Mouse (Mus musculus): ENCODE data around the gene Aox2.

Aox2 gene

DNA sequence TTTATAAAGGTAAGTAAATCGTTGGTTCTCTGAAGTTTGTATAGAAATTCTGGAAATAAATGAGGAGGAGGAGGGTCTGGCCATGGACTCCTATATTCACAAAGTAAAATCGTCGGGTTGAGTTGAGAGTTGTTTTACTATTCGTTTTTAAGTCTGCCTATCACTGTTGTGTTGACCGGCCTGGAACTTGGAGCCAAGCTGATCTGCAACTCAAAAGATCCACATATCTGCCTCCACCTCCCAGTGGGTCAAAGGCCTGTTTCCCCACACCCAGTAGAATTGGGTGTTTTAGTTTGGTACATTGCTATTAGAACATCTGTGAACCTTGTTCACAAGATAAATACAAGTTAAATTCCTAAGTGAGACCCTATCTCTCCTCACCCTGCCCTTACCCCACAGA is 125.6 kb downstream of the Aox2 start:
- WGBS: 94% methylated on average over 5 of the region's 5 CpGs

DNA sequence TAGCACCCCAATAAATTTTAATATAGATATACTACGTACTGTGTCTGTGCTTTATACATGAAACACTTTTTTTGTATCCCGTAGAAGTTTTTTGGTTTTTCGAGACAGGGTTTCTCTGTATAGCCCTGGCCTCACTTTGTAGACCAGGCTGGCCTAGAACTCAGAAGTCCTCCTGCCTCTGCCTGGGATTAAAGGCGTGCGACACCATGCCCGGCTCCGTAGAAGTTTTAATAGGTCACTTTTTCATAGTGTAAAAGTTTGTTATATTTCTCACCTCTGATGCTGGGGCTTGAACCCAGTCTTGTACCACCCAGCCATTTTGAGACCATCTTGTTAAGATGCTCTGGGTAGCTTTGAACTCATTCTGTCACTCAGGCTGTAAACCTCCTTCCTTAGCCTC is 129.2 kb downstream of the Aox2 start:
- 97% methylated on average over 7 of the region's 7 CpGs for WGBS

DNA sequence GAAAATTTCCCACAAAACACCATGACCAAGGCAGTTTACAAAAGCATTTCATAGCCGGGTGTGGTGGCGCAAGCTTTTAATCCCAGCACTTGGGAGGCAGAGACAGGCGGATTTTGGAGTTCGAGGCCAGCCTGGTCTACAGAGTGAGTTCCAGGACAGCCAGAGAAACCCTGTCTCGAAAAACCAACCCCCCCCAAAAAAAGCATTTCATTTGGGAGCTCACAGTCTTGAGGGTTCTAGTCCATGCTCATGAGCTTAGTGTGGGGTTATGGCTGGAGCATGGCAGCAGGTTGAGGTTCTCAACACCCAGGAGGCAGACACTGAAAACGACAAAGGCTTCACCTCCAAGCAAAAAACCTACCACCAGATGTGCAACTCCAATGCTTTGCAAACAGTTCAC is 130.0 kb downstream of the Aox2 start:
- 85% methylated on average over 6 of the region's 6 CpGs for WGBS

DNA sequence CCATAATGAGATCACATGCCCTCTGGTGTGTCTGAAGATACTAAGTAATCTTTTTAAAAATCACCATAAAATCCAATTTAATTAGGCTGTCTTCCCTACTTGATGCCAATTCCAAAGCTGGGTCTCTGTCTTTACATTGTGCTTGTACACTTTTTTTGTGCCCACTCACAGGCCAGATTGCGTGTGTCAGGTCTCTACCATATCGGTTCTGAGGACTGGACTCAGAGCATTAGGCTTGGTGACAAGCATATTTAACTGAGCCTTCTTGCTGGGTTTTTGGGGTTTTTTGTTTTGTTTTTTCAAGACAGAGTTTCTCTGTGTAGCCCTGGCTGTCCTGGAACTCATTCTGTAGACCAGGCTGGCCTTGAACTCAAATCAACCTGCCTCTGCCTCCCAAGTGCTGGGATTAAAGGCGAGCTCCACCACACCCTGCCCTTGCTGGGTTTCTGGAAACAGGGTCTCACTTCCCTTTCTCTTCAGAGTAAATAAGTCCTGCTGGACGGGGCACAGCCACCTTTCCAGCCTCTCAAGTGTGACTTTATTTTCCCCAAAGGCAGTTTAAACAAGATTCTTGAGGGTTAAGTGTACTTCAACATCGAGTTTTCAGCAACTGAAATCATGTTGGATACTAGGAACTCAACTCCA is 131.5 kb downstream of the Aox2 start:
- WGBS: 67% methylated on average over 5 of the region's 5 CpGs

DNA sequence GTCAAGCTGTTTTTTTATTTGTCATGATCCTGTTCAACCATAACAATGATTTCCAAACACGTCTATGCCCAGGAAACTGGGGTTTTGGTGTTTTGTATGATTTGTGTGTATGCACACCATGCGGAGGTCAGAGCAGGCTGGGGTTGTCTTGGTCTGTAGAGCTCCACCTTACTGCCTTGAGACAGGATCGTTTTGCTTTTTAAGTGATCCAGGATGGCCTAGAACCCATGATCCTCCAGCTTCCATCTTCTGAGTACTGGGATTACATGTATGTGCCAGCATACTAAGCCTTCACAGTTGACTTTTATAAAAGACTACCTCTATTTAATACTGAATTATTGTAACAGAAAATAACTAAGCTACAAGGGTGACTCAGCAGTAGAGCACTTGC is 132.1 kb downstream of the Aox2 start:
- 67% methylated on average over 3 of the region's 3 CpGs for WGBS

DNA sequence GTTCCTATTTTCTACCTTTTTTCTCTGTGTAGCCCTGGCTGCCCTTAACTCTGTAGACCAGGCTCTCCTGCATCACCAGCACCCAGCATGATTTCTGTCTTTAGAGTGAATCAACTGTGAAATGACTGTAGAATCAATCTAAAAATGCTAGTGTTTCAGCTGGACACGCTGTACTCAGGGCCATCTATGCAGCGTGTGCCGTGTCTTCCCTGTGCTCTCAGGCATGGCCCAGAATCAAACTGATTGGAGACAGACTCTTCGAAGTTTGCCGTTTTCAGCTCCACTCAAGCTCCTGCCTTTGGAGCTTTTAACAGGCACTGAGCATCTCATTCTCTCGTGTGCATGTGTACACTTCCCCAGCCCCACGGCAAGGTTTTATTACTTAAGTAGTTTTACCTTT is 132.7 kb downstream of the Aox2 start:
- WGBS: 79% methylated on average over 7 of the region's 7 CpGs

DNA sequence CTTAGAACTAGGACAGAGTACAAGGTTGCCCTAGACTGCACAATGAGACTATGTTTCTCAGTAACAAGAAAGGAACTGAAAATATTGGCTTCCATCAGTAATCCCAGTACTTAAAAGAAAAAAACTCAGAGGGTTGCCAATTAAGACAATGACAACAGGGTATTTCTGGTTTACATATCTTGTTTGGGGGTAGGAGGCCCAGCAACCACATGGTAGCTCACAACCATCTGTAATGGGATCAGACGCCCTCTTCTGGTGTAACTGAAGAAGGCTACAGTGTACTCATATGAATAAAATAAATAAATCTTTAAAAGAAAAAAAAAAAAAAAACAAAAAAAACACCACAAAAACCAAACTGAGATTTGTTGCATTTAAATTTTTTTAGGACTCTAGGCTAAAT is 137.3 kb downstream of the Aox2 start:
- WGBS: 15% methylated on average over 1 of the region's 1 CpGs

DNA sequence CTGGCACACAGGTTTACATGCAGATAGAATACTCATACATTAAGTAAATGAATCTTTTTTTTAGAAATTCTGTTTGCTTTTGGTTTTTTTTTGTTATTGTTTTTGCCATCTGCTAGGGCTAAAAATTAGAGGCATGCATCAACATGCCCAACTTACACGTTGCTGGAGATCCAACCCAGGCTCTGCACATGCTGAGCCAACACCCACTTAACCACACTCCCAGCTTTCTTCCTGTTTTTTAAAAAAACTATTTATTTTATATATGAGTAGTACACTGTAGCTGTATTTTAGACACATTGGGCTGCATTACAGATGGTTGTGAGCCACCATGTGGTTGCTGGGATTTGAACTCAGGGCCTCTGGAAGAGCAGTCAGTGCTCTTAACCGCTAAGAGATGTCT is 137.9 kb downstream of the Aox2 start:
- WGBS: 39% methylated on average over 2 of the region's 2 CpGs

DNA sequence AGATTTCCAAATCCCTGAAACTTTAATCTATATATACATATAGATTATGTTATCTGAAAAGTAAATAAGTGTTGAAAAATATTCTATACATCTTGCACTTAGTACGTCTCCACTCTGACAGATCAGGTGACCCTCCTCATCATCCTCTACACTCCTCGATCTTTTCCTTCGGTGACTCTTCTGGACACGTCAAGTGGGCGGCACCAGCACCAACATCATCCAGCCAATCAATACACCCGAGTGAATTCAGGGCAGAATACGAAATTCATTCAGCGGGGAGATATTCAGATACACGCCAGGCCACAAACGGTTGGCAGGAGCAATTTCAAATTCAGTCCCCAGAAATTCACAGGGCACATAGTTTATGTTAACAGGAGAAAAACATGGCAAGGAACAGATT is 141.9 kb downstream of the Aox2 start:
- WGBS: 21% methylated on average over 10 of the region's 10 CpGs

DNA sequence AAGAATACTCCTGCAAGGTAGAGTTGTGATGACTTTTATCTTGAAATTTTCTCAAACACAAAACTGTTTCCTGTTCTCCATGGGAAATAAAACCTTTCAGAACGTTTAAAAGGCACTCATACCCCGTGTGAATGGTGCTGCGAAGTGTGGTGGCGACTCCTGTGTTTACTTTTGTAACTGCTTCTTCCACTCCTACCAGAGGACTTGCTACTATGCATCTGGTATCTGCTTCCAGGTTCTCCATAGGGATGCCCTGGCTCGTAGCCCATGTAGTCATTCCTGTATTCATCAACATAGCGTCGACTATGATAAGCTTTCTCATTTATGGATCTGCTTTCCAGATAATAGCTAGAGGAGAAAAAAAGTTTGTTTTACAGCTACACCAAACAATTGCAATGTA is 142.8 kb downstream of the Aox2 start:
- WGBS: 10% methylated on average over 7 of the region's 7 CpGs

DNA sequence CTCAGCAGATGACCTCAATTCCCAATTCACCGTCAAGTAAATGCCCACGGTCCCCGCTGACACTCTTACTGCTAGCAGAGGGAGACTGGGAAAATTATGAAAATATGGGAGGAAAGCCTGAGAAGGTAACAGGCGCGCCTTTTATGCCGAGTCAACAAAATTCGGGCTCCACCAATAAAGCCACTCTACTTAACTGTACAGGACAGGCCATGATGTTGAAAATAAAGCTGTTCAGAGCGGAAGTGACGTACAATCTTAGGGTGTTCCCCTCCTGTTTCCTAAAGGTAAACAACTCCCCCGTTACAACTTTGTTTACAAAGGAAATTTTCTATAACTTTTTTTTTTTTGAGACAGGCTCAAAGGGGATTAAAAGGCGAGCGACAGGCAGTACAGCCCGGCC is 144.8 kb downstream of the Aox2 start:
- WGBS: under 1% methylated on average over 13 of the region's 13 CpGs

DNA sequence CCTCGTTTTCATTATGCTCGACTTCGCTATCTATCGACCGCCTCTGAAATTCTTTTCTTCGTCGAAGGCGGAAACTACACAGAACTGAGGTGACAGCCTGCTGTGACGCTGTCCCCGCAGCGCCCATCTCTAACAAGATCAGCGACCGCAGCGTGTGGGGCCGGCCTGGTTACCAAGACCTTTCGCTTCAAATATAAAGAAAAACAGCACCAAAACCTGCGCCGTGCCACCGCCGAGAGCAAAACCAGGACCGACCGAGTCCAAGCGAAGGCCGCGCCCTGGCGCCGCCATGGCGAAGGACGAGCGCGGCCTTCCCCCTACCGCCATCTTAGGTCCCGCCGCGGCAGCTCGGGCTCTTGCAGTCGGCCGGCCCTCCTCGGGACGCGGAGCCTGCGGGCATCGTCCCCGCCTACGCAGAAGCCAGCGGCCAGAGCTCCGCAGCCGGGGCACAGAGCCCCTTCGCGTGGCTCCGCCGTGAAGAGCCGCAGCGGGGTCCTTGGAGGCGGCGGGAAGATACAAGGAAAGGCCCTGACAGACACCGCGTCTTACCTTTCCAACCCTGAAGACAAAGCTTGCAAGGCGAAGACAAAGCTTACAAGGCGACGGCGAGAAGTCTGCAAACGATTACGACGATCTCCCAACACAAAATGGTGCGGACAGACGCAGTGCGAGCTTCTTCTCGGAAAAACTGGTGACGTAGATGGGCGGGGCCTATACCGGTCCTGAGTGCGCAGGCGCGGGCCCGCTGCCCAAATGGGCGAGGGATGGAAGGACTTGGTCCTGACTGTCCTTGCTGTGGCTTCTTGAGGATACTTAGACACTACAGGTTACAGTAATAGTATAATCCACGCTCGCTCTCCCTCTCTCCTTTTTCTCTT is 145.5 kb downstream of the Aox2 start, which contains the start of gene Clk1:
Clk1 (minus strand) TSS at position 696 of the 878 bp plus-strand sequence.
- WGBS: under 1% methylated on average over 79 of the region's 79 CpGs

DNA sequence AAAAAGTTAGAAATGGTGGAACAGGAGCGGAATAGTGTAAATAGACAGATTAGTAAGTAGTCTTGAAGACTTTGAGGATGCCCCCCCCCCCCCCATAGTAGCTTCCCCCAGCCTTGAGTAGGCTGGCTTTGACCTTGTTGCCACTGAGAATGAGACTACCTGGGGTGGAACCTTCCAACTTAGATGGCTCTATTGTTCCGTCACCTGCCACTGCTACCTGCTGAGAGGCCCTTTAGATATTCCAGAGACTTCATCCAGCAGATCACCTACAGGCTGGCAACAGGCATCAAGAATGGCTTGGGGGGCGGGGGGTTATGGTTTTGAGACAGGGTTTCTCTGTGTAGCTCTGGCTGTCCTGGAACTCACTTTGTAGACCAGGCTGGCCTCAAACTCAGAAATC is 146.4 kb downstream of the Aox2 start:
- WGBS: 87% methylated on average over 3 of the region's 3 CpGs
